Mouse (Mus musculus): ENCODE measurements around the gene Lin7a.

The Lin7a gene

DNA sequence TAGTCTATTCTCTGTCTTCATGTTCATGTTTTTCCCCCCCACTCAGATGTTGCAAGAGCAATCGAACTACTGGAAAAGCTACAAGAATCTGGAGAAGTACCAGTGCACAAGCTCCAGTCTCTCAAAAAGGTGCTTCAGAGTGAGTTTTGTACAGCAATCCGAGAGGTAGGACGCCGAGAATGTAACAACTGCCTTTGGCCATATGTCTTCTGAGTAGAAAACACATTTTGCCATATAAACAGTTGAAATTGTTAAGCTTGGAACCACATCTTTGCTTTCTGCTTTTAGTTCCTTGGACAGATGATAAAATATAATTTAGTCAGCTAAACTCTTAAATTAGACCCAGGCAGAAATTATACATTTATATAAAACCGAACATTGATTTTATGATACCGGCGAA is 52.4 kb downstream of the Lin7a start:
- in situ Hi-C loops (cut with MboI, MseI): no loop called here

DNA sequence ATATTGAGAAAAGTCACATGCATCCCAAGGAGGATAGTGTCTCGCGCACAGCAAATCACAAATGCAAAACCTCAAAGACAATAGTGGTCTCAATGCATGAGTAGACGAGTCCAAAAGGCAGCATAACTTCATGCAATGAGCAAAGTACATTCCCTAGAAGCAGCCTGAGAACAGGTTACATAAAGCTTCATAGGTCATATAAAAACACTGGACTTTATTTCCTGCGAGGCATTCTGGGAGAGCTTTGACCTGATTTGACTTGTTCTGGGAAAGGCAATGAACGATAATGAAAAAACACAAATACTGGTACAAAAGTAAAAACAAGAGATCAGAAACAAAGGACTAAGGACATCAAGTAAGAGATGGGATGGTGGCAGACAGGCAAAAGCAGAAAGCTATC is 54.1 kb downstream of the Lin7a start:
- in situ Hi-C loops (cut with MboI, MseI): no loop called here

DNA sequence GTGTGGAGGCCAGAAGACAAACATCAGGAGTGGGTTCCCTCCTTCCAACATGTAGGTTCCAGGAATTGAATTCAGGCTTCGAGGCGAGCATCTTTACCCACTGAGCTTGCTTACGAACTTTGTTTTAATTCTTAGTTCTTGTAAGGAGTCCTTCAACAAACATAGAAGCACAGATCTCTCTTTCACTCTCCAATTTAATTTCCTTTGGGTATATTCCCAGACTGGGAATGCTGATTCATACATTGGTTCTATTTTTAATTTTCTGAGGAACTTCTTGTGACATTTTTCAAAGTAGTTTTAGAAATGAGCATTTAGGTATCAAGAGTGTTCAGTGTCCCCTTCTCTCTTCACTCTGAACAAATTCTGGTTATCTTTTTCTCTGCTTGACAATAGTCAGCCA is 68.0 kb downstream of the Lin7a start:
- in situ Hi-C loops (cut with MboI, MseI): no loop called here

DNA sequence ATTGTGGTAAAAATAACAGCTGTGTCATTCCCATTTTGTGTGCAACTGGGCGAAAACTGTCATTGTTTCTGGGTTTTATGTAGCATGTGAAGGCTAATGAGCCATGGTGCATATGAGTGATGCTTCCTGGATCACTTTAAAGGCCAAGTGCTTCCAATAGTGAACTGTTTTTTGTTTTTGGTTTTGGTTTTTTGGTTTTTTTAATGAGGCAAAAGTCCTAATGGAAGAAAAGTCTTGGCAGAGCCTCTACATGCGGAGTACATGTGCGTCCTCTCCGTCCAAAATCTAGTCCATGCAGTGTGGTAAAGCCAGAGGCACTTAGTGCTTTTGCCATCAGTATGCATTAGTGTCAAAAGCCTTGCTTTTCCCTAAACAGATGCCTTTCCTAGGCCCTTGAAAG is 69.7 kb downstream of the Lin7a start:
- in situ Hi-C loops (cut with MboI, MseI): no loop called here

DNA sequence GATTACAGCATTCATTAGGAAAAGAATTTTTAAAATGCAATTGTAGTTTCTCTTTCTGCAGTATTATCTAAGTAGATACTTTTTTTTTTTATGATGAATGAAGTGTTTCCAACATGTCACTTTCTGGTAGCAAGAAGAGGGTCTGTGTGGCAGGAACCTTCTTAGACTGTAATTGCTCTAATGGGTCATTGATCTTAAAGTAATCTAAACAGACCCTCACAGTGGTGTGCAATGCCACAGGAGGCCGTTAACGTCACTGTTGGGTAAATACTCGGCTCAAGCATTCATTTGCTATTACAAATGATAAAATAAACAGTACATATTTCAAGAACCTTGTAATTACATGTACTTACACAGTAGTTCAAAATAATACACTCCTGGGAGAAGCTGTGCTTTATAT is 72.7 kb downstream of the Lin7a start:
- in situ Hi-C loops (cut with MboI, MseI): no loop called here

DNA sequence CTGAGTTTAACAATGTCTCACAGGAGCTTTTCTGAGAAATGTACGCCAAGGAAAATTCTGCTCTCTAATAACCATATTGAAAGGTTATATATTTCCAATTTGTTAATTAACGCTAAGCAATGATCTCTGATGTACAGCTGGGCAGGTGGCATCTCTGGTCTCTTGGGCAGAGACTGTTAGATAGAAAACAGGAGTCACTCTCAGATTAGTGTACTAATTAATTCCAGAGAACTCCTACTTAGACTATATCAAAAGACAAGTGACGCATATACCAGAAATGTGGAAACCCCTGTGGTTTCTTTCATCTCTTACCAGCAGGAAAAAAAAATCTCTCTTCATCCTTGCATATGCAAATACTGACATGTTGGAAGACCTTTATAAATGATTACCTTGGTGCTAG is 76.4 kb downstream of the Lin7a start:
- in situ Hi-C loops (cut with MboI, MseI): no loop called here

DNA sequence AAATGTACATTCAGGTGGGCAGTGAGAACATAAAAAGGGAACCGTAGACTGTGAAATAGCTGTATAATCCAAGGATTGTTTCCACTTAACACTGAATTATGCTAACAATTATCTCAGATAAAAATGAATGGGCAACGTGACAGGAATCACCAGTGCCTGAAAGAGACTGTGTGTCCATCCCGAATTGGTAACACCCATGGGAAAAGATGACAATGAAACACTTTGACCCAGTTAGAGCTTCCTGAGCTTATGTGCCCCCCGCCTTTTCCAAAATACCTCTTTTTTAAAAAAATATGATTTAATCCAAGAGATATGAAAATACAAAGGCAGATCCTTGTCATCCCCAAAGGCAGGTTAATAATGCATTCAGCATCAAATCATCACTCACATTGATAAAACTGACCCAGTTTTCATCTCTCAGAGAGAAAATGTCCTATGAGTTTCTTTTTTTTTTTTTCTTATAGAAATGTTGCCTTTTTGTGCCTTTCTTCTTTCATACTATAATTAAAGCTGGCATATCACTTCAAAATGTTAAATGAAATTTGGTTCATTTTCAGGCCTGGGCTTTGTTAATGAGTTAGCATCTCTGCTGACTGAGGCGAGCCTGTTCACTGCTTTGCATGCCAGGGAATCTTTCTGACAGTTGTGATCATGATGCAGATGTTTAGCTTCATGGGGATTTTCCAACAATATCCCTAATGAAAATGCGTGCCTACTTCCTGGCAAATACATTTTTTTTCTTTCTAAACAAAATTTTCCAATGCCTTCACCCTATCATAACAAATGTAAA is 80.4 kb downstream of the Lin7a start:
- in situ Hi-C loops (cut with MboI, MseI): no loop called here

DNA sequence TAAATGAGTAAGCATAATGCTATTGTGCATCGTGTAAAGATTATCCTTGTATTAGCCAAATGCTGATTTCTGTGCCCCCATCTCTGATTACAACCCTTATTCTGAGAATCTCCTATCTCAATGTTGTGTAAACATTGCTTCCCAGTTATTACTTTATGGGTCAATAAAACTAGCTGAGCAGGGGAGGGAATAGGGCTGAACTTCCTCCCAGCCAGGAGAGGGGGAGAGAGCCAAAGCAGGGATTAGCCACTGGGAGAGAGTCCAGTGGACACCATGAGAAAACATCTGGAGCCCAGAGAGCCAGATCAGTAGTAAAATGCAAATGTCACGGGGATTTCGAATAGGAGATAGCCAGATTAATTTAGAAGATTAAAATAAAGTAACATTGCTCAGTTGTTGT is 82.0 kb downstream of the Lin7a start:
- in situ Hi-C loops (cut with MboI, MseI): no loop called here

DNA sequence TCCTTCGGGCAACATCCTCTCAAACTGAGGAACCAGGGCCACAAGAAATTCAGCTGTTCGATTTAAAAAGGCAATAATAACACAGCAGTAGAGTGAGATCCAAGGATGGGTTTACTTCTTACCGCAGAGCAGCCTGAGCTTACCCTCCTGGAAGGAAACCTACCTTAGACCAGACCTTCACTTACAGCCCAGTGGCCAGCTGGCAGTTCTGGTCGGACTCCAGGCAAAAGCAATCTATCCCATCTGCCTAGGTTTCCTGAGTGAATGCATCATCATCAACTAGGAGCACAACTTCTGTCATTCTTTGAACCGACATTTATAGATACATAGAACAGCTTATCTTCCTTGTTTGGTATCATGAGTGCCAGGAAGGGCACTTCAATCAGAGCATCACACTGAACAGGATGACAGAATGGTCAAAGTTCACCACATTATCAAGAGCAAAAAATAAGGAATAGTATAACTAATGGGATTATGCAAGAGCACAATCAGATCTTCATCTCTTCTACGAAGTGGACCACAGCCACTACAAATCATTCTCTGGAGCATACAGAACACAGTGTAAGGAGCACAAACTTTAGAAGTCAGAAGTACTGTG is 87.1 kb downstream of the Lin7a start:
- in situ Hi-C loops (cut with MboI, MseI): no loop called here

DNA sequence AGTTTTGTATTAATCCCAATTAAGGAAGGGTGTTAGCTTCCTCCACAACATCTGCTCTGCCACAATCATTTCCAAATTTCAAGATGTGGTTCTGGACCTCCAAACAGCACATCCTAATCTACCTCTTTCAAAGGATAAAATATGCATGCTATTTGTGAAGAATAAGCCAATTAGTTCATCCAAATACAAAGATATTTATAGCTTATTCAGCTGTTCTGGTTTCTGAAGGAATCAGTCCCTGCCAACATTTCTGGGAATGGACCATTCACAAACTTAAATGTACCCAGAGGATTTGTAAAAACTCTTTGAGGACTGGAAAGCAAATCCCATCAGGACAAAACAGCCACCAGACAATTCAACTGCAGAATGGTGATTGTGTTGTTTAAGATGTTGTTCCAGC is 87.8 kb downstream of the Lin7a start:
- in situ Hi-C loops (cut with MboI, MseI): no loop called here

DNA sequence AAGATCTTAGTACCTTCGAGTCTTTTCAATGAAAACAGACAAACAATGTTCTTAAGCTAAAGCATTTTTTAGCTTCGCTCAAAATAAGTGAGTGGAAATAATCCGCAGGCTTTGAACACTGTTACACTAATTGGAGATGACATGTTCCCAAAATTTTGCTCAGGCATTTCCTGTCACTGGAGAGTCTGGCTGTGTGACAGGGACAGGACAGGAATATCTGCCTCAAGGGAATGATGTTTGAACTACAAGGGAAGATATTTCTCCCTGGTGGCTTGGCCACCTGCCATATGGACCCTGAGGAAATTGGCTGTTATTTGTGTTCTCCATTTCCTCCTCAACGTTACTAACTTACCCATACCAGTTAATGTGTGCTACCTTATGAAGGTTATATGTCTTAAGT is 90.1 kb downstream of the Lin7a start:
- in situ Hi-C loops (cut with MboI, MseI): no loop called here

DNA sequence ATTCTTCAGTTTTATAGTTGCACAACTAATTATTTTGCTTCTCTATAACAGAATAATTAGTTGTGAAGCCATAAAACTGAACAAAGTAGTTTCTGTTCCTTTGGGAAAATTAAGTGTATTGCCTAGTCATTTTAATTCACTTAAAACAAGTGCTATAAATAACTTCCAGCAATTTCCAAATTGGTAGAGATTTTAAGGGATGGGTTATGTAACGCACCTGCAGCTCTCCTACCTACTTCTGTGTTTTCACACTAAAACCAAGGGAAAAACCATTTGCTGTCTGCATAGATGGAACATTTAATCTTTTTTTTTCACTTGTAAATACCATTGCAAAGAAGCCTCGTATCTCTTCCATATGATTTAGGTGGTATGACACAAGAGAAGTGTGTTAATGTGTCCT is 90.5 kb downstream of the Lin7a start:
- in situ Hi-C loops (cut with MboI, MseI): no loop called here

DNA sequence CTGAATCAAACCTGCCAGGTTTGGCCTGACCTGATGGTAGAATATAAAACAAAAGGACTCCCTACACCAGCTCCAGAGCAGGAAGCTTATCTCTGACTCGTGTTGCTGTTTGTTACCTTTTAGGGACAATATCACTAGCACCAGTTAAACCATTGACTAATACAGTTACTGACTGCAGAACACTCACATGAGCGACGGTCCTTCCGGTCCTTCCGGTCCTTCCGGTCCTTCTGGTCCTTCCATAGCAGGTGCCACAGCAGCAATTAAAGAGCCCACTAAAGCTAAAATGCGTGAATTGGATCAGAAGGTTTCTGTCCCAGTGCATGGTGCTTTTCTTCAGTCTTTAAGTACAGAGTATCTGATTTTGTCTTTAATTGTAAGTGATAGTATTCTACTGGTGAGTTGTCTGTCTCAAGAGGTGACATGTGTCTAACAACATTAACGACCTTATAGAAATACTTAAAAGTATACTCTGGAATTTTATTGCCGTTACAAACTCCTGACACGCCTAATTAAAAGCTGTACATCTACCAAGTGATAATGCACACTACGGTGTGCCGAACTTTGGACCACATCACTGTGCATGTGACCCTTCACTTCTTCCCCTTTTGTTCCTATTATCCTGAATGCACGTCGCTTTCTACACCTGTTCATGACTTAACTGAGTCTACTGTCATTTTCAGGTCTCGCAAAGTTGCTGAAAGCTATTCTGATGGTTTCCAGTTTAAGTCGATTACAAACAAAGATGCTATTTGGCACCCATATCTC is 91.7 kb downstream of the Lin7a start:
- in situ Hi-C loops (cut with MboI, MseI): no loop called here

DNA sequence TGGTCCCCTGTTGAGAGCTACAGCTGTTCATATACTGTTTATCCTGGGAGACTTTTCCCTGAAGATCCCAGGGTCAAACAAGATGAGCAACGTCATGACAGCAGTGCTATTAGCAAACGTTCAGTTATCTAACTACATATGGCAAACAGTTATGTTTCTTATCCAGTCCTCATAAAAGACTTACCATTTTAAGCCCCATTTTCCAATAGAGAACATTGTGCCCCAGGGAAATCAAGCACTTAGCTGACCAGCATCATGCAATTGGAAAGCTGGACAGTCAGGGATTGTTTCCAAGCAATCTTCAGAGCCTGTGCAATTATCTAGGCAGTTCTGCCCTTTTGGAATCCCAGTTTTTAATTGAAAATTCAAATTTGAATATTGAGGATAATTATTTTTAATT is 105.7 kb downstream of the Lin7a start:
- in situ Hi-C loops (cut with MboI, MseI): no loop called here

DNA sequence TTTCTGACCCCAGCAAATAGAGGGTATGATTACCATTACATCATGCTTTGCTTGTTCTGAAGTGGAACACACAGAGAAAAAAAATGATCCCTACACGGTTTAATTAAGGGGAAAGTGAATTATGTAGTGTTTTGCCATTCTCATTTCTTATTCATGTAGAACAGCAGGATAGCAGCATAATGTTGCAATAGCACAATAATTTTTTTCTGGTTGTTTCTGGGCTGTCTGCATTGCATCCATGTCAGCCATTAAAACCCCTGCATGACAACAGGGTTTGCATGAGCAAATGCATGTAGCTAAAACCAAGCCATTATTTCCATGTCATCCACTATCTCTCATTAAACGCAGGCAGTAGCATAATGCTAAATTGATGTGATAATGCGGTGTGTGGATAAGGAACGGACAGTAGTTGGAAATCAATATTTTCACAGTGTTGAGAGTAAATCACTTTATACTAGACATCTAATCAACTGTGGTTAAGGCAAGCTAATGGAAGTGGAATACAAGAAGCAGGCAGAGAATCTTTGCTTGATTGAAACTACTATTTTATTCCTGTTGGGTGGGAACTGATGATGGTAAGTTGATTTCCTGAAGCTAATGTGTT is 109.8 kb downstream of the Lin7a start:
- in situ Hi-C loops (cut with MboI, MseI): no loop called here

DNA sequence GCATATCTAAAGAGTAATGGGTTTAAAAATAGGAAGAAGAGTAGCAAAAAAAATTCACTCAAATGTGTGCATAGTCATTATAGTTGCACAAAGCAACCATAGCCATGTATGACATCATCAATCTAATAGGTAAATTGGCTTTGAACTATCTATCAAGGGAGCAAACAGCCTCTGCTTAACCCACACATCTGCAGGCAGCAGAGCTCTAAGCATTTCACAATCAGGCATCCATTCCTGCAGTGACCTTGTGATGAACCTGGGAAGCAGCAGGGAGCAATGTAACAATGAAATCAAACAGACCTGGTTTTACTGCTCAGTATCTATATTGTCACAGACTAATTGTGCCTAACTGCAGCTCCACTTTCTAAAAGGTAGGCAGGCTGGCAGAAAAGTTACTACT is 112.3 kb downstream of the Lin7a start:
- in situ Hi-C loops (cut with MboI, MseI): no loop called here

DNA sequence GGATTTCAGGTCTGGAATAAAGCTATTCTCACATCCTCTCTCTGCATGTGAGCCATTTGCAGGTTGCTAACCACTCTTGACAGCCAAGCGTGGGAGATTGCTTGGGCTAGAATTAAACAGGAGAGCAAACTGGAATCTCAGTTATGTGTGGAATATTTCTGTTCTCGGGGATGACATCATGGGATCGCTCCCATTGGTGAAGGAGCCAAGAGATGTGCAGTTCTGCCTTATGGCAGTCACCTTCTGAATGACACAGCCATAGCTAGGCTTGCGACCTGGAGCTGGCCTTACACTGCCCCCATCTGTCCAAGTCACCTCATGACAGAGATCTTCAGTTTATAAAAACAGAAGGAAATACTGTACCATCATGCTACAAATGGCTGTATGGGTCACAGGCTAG is 118.0 kb downstream of the Lin7a start:
- in situ Hi-C loops (cut with MboI, MseI): no loop called here

DNA sequence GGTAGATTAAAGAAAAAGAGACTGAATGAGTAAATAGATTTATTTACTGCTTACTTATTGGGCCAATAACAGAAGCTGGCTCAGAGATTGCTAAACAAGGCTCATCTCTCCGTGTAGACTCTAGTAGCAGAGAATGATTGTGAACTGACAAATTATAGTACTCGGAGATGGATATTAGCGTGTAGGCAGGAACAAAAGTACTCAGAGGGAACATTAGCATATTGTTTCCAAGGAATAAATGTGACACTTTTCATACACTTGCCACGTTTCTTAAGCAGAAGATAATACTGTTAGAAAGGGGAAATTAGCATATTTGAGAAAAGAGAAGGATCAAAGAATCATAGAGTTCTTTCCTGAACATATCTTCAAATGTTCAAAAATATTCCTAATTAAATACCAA is 133.9 kb downstream of the Lin7a start:
- in situ Hi-C loops (cut with MboI, MseI): no loop called here

DNA sequence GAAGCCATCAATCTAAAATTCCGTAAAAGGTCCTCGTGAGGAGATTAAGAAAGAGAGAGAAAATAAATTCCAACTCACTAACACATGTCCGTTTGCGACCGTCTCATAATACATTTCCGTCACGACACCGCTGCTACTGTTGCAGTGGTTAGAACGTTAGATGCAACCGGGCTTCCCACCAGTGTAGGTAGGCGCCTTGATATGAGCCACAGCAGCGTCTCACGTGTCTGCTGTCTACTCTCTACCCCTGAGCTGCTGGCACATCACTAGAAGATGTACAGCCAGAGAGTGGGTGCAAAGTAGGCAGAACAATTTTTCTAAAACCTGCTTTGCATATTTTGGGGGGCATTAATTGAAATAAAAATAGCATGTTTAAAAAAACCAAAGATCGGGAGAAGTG is 146.8 kb downstream of the Lin7a start:
- in situ Hi-C loops (cut with MboI, MseI): no loop called here

DNA sequence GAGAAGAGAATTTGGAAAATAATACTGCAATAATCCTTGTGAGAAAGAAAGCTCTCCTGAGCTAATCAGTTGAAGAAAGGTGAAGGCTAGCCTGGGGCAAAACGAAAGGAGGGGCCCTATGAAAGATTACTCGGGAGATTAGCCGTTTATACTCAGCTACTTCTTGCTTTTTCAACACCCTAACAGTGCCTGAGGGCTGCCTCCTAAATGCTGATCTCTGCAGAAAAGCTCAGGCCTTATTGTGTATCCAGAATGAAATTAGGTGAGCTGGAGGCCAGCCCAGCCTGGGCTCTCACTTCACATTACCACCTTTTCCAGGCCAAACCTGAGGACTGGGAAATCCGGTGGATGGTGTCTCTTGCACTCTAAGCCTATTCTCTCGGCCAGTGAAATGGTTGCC is 165.5 kb downstream of the Lin7a start:
- in situ Hi-C loops (cut with MboI, MseI): no loop called here

DNA sequence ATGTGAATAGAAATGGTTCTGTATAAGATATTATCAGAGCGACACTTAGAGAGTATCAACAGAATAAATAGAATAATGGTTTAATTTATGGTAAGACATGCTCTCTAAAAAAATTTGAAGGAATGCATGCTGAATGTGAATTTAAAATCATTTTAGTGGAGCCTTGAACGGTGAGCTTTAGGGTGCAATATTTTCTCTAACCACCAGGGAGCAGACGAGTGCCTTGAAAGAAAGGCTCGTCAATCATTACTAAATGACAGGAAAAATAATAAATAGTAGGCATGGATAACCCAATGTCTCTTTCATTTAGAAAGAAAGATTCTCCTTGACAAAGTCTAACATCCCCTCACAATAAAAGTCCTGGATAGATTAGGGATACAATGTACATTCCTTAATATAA is 171.3 kb downstream of the Lin7a start:
- in situ Hi-C loops (cut with MboI, MseI): loop anchor here in 1 of 2 experiments (5.0 kb wide), 1 partner anchor 305 kb away; no protein-coding TSS in a partner anchor
